Mouse (Mus musculus) layer of hippocampus, postnatal 36 days (tissue): ENCODE results near the gene Nphp1. TPM values are rescaled to one million over a fixed set of nuclear protein-coding genes. Genes with fewer than 3 reads are reported as not detected.

ENCODE experiments used
- total RNA-seq, 2 experiments: library from RNA; stranded (reverse); gene quantifications; 2 replicates each; pipeline ENCODE4 v1.2.3; 2021

The Nphp1 gene
- total RNA-seq, 2 experiments from 2014 or later: 18.3 to 21.0 TPM

Other genes starting within 250 kb of the Nphp1 start
- under 1 TPM; 0.07 to 0.08 TPM for gene Prom2, start 247.4 kb downstream of the Nphp1 start, total RNA-seq
- gene Zfp661, start 201.8 kb downstream of the Nphp1 start, total RNA-seq: 1 to 10 TPM; 7.4 to 8.8 TPM
- 10 to 100 TPM; 89.1 to 99.2 TPM for gene Mrps5, start 201.7 kb downstream of the Nphp1 start, total RNA-seq
- gene Mal, start 132.2 kb downstream of the Nphp1 start, total RNA-seq: 100 to 1,000 TPM; 148 to 160 TPM
- gene Mall, start 59.0 kb downstream of the Nphp1 start, total RNA-seq: under 1 TPM; 0.45 to 0.86 TPM
- 10 to 100 TPM; 54.5 to 57.6 TPM for gene Mtln, start 3.6 kb upstream of the Nphp1 start, total RNA-seq
- under 1 TPM; 0.37 to 0.38 TPM for gene Bub1, start 43.0 kb upstream of the Nphp1 start, total RNA-seq
- not detected for gene Acoxl, start 50.0 kb upstream of the Nphp1 start, total RNA-seq